Mouse (Mus musculus): ENCODE data around the gene Zfp719.

Zfp719 gene

GRCm38 (mm10) chr7:43607743-43608287 lies 28.4 kb downstream of the Zfp719 start:
- no peak for DNase-seq

- DNase-seq, result no peak
Measured at GRCm38 (mm10) chr7:43608316-43608824, 29.0 kb downstream of the Zfp719 start.

- no peak for DNase-seq
Measured at GRCm38 (mm10) chr7:43613816-43614551, 34.6 kb downstream of the Zfp719 start.

- no peak for DNase-seq
Measured at GRCm38 (mm10) chr7:43622927-43623326, 43.5 kb downstream of the Zfp719 start.

- no peak for DNase-seq
Measured at GRCm38 (mm10) chr7:43623819-43624218, 44.4 kb downstream of the Zfp719 start.

- no peak for DNase-seq
Measured at GRCm38 (mm10) chr7:43625065-43625464, 45.7 kb downstream of the Zfp719 start.

GRCm38 (mm10) chr7:43625794-43626422 lies 46.5 kb downstream of the Zfp719 start:
- no peak for DNase-seq

GRCm38 (mm10) chr7:43633940-43634339 lies 54.5 kb downstream of the Zfp719 start:
- no peak for DNase-seq

- no peak for DNase-seq
Measured at GRCm38 (mm10) chr7:43634500-43634899, 55.1 kb downstream of the Zfp719 start, which contains the start of gene Ceacam18. Gene Ceacam18, plus strand, starts transcription at chr7:43634707.

GRCm38 (mm10) chr7:43636194-43636593 lies 56.8 kb downstream of the Zfp719 start:
- DNase-seq, result no peak

- no peak for DNase-seq
Measured at GRCm38 (mm10) chr7:43637118-43637517, 57.7 kb downstream of the Zfp719 start.

GRCm38 (mm10) chr7:43642587-43642986 lies 63.2 kb downstream of the Zfp719 start:
- no peak for DNase-seq
